Mouse (Mus musculus) thymus, adult 18-20 months (tissue): ENCODE measurements around the gene Myo10.
A peak's percentile ranks its signal among the peaks of the same experiment; 100 is the strongest.

Experiments used
- DNase-seq, 2 experiments: peaks; one replicate each; pipeline ENCODE4 v3.0.0; 2022; ENCODE audit warnings: mixed read lengths in 2 of 2

Myo10 gene

DNA sequence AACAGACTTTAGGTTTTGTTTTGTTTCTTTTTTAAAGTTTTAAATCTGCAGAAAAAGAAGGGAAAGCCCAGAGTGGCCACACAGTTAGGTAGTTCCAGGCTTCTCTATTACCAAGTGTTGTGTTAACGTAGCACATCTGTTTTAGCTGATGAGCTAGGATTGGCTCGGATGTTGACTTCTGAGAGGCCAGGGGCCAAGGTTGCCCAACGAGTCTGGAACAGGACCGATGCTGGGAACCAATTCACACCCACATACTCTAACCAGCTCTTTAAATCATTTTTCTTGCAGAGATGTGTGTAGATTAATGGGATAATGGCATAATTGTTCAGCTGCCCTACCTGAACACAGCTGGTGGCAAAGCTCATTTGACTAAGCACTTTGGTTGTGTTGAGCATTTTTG, 1.8 kb upstream of the Myo10 start:
- DNase-seq: no peak

DNA sequence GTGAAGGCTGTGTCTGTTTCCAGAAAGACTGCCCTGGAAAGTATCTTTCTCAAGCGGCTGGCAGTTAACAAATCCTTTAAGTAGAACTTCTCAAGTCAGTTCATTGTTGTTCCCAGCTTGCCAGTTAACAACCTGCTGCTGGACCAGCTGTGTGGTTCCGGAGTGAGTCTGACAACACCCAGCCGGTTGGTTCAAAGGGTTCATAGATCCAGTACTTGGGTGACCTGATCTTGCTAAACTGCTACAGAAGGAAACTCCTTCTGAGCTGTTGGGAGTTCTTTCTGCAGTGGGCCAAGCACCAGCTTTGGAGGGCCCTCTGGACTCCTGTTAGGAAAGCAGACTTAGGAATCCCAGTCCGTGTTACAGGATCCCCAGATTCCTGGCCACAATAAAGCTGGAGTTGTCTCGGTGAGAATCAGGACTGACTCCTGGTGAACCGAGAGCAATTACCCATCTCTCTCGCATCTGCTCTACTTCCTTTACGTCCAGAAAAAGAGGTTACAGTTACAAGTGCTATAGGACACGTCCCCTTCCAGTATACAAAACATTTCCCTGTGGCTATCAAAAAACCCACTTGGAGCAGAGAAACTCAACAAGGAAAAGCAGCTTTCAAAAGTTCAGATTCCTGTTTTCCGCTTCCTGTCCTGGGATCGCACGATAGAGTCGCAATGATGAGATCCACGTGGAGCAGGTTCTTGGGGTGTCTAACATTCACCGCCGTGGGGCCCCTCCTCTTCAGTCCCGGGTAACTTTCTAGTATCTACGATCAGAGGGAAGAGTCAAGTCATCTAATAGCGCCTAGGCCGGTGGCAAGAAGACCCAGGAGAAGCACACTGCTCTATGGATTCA, 750 bp upstream of the Myo10 start:
- DNase-seq: peak in 1 of 2 experiments; percentile 19

DNA sequence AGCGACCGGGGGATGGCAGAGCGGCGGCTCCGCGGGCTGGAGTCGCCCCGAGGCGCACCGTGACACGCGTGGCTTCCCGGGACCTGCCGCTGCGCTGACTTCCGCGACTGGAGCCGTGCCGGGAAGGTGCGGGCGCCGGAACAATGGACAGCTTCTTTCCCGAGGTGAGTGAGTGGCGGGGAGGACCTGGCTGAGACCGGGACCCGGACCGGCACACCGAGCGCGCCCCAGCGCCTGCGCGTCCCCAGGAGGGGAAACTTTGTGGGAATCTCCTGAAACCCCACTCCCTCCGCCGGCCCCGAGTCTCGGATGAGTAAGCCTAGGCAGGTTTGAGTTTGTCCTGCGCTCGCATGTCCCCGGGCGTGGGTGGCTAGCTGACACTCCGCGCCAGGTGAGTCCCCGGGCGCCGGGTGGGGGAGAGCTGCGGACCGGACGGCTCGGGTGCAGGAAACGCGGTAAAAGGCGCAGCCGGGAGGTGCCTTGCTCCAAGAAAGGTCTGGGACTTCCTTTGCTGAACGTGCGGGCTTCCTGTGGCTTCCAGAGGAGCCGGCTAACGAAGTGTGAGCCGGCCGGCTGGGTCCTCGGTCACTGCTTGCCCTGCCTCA, 644 bp downstream of the Myo10 start:
- peak; percentile 58 to 65 for DNase-seq

DNA sequence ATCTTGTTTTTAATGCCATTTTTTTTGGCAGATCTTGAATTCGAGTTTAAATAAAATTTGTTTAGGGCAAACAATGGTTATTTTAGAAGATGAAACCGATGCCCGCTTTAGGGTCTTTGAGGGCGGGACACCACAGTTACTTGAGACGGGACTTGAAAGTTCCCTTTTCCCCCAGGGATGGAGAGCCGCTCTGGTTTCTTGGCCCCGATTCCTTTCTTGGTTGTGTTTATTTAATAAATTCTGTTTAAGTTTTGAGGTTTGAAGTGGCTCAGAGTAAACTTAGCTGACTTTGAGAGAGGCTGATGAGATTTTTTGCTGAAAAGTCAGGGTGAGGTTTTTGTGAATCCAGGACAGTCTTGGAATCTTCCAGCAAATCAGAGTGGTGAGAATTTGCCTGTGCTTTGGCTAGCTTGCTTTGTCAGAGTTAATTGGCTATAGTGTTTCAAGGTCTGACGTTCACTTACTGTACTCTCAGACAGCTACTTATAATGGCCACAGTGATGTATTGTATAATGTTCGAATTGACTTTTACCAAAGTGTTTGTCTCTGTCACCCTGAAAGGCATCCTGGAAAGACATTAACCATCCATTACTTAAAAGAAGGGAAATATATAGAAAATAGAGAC, 1.3 kb downstream of the Myo10 start:
- DNase-seq: no peak

DNA sequence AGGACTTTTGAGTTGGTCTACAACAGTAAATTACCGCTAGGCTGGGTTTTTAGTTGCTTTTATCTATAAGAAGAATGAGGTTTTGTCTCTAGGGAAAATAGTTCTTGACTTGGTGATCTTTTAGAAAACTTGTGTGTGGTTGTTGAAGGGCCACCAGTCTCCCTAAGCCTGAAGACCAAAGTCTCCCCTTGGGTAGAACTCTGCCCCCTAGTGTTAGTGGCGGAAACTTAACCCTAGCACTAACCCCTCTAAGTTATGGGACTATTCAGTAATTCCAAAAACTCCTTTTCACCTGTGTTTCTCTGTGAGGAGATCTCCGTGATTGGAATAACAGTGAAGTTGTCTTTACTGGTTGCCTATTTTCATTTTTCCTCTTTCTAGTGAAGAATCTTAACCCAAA, 1.9 kb downstream of the Myo10 start:
- DNase-seq: peak; percentile 21 to 50

DNA sequence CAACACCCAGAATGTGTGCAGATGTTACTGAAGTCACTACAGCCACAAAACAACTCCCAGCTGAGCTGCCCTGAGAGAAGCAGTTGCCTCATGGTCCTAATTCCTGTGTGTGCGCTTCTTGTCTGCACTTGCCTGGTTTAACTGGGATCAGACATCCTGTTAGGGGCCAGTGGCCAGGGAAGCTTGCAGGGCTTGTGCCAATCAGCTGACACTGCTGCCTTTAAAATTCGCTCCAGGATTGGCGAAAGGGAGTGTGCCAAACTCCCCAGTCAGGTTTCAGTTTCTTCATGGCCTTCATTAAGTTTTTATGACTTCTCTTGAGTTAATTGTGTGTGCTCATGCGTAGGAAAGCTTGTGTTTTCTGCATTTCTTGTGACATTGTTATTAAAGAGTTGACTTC, 3.1 kb downstream of the Myo10 start:
- DNase-seq: no peak

DNA sequence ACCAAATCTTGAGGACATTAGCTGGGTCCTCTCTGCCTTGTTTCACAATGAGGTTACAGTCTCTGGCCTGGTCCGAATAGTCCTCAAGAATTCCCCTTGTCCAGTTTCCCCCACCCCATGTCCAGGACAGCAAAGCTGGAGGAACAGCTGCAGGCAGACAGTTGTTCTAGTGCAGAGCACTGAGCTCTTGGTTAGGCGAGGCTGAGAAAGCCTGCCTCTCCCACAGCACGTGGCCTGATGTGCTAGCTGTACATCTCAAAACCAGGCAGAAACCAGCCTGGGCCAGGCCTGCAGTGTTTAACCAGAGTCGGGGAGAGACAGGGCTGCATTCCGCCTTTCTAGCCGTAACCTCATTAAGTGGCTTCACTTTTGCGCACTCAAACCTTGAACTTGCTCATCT, 4.7 kb downstream of the Myo10 start:
- DNase-seq: no peak

DNA sequence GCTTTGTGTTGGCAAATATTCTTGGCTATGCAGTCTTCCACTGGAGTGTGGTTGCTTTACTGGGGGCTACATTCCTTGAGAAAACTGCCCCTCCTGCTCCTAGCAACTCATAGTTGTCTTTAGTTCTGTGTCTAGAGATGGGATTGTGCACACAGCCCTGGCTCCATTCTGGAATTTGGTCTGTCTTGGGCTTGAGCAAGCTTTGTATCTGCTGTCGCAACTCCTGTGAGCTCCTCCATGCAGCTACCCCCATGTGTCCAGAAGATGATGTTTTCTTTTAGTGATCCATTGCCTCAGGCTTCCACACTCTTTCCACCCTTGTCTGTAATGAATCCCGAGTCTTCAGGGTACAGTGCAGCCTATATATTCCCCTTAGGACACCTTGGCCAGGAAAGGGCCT, 5.9 kb downstream of the Myo10 start:
- DNase-seq: no peak

DNA sequence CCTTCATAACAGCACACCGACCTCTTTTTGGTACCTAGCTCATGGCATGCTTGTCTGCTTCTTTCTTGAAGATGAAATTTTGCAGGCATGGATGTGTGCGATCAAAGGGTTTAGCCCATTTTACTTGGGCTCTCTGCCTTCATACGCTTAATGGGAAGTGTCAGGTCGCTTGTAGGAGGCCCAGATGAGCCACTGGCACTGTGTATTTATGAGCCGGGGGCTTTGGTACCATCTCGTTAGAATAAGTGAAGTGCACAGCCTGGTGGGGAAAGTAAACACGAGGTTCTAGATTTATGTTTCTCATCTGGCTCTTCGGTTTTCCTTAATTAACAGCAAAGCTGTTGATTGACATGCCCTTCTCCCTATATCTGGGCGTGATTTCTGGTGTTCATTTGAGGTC, 8.4 kb downstream of the Myo10 start:
- DNase-seq: no peak

DNA sequence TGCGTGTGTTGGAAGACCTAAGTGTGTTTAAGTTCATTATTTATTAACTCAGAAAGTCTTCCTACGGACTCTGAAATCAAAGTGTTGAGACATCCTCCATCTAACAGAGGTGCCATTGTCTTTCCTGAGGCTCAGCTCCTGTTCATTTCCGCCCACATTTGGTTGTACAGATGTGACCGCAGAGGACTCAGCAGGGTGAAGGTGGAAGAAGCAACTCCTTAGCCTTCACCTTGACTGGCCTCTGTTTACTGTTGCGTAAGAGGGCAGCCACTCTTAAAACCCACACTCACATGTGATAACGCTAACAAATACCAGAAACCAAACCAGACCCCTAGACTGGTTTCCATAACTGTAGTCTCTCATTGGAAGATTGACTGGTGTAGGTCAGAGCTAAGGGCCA, 9.0 kb downstream of the Myo10 start:
- no peak for DNase-seq

DNA sequence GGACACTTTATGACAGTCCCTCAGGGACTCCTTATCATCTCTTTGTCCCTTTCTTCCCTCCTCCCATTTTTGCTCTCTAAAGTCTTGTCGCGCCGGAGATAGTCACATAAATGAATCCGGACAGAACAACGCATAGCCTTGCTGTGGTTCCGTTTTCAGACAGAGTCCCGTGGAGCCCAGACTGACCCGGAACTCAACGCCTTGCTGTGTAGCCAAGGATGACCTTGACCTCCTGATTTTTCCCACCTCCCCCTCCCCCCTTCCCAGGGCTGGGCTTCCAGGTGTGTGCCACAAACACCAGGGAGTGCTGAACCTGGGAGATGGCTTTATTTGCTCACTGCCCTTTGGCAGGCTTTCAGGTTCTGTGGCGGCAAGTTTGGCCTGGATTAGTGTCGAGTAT, 10.6 kb downstream of the Myo10 start:
- DNase-seq: no peak

DNA sequence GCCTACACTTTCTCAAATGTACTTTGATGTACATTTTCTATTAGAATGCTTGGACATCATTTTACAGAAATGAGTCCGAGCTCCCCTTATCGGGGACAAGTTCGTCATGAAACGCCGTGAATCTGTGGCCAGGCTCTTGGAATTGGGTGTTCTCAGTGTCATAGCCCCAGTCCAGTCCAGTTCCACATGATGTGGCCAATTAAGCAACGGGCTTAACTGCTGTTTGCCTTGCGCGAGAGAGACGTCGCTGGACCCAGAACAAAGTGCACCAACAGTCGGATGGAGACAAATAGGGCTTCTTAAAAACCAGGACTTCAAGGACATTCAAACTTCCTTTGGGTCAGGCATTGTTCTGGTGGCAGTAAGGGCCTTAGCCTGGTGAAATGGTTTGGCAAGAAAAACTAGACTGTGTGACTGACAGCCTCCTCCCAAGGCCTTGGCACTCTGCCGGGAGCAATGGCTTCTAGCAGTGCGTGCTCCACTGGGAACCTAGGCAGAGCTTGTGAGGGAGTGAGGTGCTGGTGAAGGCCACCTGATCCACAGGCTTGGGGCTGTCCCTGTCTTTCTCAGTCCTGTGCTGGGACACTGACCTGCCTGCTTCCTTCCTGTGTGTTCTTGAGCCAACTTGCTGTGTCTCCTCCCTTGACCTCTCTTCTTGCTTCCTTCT, 11.5 kb downstream of the Myo10 start:
- DNase-seq: no peak

DNA sequence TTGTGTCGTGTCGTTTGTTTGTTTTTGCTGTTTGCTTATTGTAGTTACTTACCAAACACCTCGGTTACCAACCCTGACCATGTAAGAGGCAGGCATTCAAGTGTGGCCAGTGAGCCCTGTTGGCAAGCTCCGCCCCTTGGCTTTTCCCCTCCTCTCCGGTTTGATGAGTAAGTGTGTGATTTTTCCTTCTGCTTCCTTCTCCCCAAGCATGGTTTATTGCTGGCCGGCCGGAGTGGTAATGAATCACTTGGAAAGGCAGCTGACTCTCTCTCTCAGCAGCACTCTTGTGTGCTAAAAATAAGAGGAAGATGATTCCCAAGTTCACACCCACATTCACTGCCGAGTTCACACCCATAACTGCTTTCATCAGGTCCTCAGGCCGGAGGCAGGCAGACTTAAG, 15.4 kb downstream of the Myo10 start:
- no peak for DNase-seq

DNA sequence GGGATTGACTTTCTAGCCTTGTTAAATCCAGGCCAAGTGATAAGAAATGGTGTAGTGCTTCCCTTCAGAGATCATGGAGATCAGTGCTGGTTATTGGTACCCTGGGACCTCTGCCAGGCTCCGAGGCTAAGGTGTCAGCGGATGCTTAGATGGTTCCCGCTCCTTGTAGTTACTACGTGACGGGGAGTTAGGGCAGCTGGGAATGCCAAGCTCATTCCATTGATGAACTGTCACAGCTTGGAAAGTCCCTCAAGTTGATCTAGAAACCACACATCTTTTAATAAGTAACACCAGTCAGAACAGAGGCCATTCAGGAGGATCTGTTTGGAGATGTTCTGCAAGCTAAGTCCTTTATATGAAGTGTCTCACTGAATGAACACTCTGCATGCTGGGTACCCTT, 16.9 kb downstream of the Myo10 start:
- DNase-seq: no peak

DNA sequence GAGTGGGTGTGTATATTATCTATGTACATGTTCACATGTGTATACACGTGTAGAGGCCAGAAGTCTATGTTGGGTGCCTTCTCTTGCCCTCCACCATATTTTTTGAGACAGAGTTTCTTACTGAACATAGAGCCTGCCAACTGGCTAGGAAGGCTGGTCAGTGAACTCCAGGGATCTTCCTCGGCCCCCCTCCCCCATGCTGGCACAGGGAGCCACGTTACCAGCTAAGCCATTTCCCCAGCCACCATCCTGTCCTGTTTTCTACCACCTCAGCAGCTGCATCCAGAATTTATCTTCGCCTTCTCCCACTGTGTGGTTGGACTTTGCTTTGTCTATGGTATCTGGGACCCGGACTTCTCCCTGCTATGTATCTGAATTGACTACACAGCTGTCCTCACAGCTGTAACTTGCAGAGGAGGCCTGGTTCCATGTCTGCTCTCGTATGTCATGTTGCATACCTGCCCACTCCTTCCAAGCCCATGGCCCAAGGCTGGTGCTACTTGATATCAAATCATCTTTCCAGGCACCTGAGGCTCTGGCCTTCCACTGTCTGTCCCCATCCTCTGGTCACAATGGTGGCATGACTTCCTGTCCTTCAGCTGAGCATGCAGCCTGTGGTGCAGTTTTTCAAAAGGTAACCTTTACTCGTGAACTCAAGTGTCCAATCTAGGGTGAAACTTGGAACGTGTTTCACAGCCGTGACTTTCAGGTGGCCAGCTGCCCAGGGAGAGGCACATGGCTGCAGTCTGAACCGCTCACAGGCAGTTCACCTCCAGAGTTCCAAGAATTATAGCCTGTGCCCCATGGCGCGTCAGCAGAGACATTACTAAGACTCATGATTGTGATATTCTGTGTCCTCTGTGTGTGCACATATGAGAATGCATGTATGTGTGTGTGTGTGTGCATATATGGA, 18.8 kb downstream of the Myo10 start:
- DNase-seq: no peak

DNA sequence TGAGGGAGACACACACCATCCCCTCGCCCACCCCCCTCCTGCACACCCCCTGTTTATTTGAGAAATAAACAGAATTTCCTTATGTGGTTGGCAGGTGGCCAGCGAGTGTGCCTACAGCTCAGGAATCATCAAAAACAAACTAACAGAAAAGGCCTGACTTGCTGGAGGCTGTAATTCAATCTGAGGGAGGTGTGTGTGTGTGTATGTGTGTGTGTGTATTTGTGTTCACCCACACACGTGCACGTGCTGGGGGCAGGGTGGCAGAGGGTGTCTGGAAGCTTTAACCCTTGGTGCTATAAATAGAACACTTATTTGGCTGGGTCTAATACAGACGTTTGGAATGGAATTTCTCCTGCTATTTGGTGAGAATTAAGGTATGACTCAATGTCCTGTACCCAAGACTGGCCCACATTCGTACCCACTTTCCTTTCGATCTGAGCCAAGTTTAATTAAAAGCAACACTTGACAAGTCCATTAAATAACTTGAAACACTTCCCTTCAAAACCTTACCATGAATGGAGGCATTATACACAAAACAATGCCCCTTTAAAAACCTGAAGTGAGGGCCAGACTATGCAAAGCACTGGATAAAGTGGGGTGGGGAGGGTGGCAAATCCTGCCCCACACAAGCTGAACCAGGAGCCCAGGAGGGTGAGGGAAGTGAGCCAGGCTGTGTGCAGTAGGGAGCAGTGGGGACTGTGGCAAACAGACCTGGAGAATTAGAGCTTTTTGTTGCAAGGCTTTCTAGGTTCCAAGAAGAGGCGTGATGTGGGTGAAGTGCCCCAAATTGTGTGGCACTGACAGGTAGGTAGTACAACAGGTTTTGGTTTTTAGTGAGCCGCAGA, 20.1 kb downstream of the Myo10 start:
- no peak for DNase-seq

DNA sequence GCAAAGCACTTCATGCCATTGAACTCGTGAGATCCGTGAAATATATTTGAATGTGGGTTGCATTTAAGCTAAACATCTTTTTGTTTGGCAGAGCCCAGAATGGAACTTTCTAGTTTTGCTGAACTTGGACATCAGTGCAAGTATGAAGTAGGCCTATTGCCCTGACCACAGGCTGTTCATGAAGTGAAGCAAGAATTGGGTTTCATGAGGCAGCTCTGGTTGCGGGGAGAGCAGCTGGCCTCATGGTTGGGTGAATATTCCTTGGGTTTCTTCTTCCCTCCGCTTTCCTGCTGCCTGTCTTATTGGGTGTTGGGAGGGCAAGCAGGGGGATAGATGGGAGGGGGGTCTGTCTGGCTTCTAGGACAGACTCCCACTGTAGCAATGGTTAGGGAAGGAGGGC, 23.5 kb downstream of the Myo10 start:
- no peak for DNase-seq

DNA sequence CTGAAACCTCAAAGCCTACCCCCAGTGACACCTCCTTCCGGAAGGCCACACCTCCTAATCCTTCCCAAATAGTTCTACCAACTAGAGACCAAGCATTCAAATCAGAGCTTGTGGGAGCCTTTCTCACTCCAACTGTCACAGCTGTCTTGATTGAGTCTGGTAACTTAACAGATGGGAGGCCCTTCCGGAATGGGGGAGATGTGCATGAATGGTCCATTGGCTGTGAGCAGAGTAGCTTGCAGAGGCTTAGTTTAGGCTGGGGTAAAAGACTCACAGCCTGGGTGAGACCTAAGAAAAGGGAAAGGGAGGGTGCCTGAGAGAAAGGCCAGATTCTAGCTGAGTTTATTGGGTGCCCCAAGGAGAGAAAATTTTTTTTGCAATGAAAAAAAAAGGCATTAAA, 26.0 kb downstream of the Myo10 start:
- no peak for DNase-seq

DNA sequence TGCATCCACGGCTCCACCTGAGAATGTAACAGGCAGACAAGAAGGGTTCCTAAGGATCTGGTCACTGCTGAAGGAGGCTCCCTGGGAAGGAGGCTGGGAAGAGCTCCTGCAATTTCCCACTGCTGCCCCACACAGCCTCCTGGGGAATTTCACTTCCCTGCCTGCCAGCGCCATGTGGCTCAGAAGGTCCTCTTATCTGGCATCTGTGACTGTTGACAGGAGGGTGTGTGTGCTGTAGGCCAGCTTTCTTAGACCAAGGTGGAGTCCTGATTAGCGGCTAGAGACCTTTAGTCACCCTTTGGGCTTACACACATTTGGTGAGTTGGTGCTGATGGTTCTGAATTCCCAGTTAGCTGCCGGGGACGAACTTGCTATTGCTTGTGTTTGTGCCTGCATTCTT, 28.0 kb downstream of the Myo10 start:
- DNase-seq: no peak

DNA sequence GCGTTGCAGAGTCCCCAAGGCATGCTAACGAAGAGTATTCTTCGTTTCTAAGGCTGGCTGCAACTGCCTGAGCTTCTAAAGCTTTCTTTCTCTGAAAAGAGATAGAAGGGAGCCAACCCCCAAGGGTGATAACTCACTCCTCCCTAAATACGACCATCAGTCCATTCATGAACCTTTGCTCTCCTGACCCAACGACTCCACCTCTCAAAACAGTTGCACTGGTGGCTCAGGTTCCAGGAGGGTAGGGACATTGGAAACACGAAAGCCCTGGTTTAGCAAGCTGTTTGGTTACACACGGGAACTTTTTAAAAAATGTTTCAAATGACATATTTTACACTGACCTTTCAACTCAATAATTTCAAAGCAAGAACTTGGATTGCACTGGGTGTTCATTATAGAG, 29.5 kb downstream of the Myo10 start:
- no peak for DNase-seq

DNA sequence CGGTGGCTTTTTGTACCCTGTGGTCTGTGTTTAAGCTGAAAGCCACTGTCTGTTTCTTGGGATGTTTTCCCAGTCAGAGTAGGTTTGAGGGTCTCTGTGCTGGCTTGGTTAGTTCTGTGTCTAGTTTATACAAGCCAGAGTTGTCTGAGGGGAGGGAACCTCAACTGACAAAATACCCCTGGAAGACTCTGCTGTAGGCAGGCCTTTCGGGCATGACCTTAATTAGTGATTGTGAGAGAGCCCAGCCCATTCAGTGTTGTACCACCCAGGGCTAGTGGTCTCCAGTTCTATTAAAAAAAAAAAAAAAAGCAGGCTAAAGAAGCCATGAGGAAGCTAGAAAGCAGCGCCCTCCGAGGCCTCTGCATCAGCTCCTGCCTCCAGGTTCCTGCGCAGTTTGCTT, 30.0 kb downstream of the Myo10 start:
- no peak for DNase-seq

DNA sequence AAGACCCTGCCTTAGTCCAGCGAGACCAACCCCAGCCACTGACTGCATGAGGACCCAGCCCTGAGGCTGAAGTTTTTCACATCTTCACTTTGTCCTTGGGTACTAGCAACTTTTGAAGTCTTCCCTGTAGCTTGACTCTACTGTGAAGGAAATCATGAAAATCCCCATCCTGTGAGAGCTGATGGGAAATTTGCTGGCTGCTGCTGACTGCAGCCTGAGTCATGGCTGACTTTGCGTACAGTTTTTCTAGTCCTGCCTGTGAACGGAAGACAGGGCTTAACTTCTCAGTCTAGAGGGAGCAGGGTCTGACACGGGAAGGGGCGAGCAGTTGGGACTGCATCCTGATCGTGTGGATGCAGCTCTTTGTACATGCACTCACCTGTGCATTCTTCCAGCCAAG, 30.6 kb downstream of the Myo10 start:
- no peak for DNase-seq
